Mouse (Mus musculus) liver, postnatal 0 days (tissue): ENCODE data around the gene Cpe.

Source experiments
- CTCF ChIP-seq: sonication (generic); IDR thresholded peaks from 2 replicates; pipeline ENCODE4 v1.5.1; 2016; ENCODE audit warnings: antibody characterized with exemption, low read depth
- EP300 ChIP-seq: IDR thresholded peaks from 2 replicates; pipeline ENCODE4 v1.6.1; 2016; ENCODE audit warnings: antibody characterized with exemption, low read depth, mild to moderate bottlenecking

- TF ChIP-seq CTCF (no peak), EP300 (no peak)
These were observed 10.3 kb upstream of the Cpe start for GRCm38 (mm10) chr8:64703191-64703590.
